Mouse (Mus musculus): ENCODE measurements around the gene Sin3a. TPM values are rescaled to one million over a fixed set of nuclear protein-coding genes. Genes with fewer than 3 reads are reported as not detected.

Sin3a gene
- polyA plus RNA-seq, 1 experiment from 2014 or later, result 62.9 TPM

DNA sequence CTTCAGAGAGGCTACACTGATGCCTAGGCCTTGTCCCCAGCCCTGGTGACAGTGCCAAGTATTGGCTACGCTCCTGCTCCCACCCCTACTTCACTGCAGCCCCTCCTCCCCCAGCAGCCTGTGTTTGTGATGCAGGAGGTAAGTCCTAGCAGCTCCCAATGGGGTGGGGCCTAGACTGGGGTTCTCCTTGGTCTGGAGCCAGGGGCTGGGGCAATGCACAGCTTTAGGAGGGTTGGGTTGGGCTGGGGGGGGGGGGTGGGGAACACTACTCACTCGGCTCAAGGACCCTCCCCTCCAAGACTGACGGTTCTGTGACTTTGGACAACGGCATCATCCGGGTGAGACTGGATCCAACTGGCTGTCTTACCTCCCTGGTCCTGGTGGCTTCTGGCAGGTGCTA, 67.7 kb downstream of the Sin3a start:
- Histone ChIP-seq H3K27ac (replicated peaks) (no peak overlapping the region), H3K36me3 (replicated peaks) (peaks cover 98% of the 10 kb centered on the region), H3K9me3 (no peaks in the 10 kb centered on the region), H3K27me3 (replicated peaks; ENCODE audit: low read depth, poor library complexity, severe bottlenecking) (no peaks in the 10 kb centered on the region), H3K4me1 (no peaks in the 10 kb centered on the region), H3K4me3 (no peak overlapping the region)
- no peak for DNase-seq (ENCODE audit: low spot score)
- 92% methylated on average over 5 of the region's 5 CpGs for WGBS

DNA sequence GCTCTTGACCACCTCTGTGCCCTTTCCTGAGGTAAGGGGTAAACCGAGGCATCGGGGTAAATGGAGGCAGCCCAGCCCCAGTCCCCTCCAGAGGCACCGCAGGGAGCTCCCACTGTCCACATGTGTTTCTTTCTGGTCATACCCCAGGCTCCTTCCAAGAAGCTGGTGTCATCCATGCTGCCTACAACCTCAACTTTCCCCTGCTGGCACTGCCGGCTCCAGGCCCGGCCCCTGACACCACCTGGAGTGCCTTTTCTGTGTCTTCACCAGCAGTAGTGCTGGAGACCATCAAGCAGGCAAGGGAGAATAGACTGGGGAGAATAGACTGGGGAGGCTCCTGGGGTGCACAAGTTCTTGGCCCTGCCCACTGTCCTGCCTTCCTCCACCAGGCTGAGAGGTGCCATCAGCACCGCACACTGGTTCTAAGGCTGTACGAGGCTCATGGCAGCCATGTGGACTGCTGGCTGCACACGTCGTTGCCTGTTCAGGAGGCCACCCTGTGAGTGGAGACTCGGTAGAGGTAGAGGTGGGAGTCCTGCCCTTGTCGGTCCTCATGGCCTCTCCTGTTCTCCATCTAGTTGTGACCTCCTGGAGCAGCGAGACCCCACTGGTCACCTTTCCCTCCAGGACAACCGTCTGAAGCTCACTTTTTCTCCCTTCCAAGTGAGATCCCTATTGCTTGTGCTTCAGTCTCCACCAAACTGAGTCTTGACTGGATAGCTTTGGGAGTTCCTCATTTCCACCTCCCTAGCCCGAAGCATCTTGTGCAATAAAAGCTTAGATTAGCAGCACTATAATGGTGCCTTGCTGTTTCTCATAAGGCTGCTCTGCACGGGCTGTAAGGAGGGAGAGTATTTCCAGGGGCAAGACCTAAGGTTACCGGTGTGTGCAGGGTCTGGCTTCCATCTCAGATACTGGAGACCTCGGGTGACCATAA, 69.8 kb downstream of the Sin3a start:
- WGBS, result 88% methylated on average over 17 of the region's 17 CpGs
- H3K4me3 ChIP-seq, result no peak overlapping the region
- H3K27ac ChIP-seq (replicated peaks), result no peak overlapping the region
- H3K36me3 ChIP-seq (replicated peaks), result peaks cover 77% of the 10 kb centered on the region
- no peak for DNase-seq (ENCODE audit: low spot score)
- no peaks in the 10 kb centered on the region for H3K9me3 ChIP-seq
- no peaks in the 10 kb centered on the region for H3K27me3 ChIP-seq (replicated peaks; ENCODE audit: low read depth, poor library complexity, severe bottlenecking)
- H3K4me1 ChIP-seq, result peaks cover 2% of the 10 kb centered on the region; the same call in 1 of the 2 replicates

DNA sequence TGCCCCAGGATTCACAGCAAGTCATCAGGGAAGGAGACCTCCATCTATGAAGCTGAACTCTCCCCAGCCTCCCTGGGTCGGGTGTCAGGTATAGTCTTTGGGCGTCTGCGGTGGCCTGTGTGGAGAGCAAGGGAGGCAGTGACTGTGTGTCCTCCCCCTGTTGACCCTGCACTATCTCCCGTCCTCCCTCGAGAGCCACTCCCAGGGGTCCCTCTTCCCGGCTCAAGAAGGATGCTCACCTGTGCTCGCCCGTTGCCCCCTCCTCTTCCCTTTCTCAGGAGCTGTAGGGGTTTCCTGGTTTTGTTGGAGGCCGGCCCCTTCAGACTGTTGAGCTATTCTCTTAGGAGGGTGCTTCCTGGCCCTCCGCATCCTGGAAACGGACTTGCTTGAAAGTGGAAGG, 71.4 kb downstream of the Sin3a start:
- no peak for DNase-seq (ENCODE audit: low spot score)
- Histone ChIP-seq H3K36me3 (replicated peaks) (peaks cover 62% of the 10 kb centered on the region), H3K4me3 (no peak overlapping the region), H3K27ac (replicated peaks) (no peak overlapping the region), H3K4me1 (peaks cover 13% of the 10 kb centered on the region), H3K9me3 (no peaks in the 10 kb centered on the region), H3K27me3 (replicated peaks; ENCODE audit: low read depth, poor library complexity, severe bottlenecking) (no peaks in the 10 kb centered on the region)
- 87% methylated on average over 11 of the region's 11 CpGs for WGBS

- no peaks in the 10 kb centered on the region for H3K9me3 ChIP-seq
- H3K4me3 ChIP-seq, result no peak overlapping the region
- H3K4me1 ChIP-seq, result peaks cover 21% of the 10 kb centered on the region
- H3K36me3 ChIP-seq (replicated peaks), result peaks cover 45% of the 10 kb centered on the region
- no peak overlapping the region for H3K27ac ChIP-seq (replicated peaks)
- no peak for DNase-seq (ENCODE audit: low spot score)
- no peaks in the 10 kb centered on the region for H3K27me3 ChIP-seq (replicated peaks; ENCODE audit: low read depth, poor library complexity, severe bottlenecking)
- 90% methylated on average over 8 of the region's 8 CpGs for WGBS
Observed at GRCm38 (mm10) chr9:57144830-57145229, 73.0 kb downstream of the Sin3a start.

GRCm38 (mm10) chr9:57146451-57147066, 74.7 kb downstream of the Sin3a start:
- WGBS, result 88% methylated on average over 17 of the region's 17 CpGs
- Histone ChIP-seq H3K27me3 (replicated peaks; ENCODE audit: low read depth, poor library complexity, severe bottlenecking) (no peaks in the 10 kb centered on the region), H3K4me1 (peaks cover 21% of the 10 kb centered on the region), H3K36me3 (replicated peaks) (peaks cover 28% of the 10 kb centered on the region), H3K9me3 (no peaks in the 10 kb centered on the region), H3K27ac (replicated peaks) (no peak overlapping the region), H3K4me3 (peak overlapping the region; percentile 66)
- no peak for DNase-seq (ENCODE audit: low spot score)

DNA sequence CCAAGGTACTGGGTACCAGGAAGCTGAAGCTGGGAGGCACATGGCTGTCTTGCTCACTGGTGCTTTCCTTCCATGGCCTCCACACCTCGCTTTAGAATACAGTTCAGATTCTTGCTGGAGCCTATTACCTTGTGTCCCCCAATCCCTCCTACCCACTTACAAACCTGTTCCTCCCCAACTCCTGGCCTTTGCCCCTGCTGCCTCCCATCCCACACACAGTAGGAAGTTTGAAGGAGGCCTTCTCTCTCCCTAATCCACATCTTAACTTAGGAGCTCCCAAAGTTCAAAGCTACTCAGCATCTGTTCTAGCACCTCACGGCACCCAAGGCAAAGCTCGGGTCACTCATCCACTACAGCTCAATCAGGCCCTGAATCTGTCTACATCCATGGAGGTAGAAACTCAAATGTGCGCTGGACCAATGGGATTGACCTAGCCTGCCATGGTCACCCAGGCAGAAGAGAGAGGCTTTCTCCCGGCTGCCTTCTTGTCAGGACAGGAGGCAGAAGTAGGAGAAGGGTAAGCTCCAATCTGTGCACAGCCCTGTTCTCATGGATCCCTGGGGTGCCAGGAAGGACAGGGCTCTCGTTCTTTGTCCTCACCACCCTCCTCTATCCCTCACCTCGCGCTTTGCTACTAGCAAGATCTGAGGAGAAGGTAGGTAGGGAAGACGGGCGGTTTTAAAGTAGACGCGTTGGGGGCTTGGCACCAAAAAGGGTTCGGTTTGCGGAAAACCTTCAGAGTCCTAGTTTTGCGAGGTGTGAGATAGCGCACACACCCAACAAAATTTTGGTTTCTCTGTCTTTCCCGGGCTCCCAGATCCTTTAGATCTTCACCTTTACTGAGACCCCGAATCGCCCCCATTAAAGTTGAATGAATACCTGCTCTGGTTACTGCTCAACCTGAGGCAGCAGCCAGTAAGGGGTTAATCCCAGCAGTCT, 75.6 kb downstream of the Sin3a start:
- Histone ChIP-seq H3K36me3 (replicated peaks) (peaks cover 19% of the 10 kb centered on the region), H3K9me3 (no peaks in the 10 kb centered on the region), H3K27me3 (replicated peaks; ENCODE audit: low read depth, poor library complexity, severe bottlenecking) (no peaks in the 10 kb centered on the region), H3K4me3 (peak overlapping the region; percentile 66), H3K4me1 (peaks cover 21% of the 10 kb centered on the region), H3K27ac (replicated peaks) (peak overlapping the region; percentile 89)
- 10% methylated on average over 19 of the region's 19 CpGs for WGBS
- DNase-seq (ENCODE audit: low spot score), result no peak

DNA sequence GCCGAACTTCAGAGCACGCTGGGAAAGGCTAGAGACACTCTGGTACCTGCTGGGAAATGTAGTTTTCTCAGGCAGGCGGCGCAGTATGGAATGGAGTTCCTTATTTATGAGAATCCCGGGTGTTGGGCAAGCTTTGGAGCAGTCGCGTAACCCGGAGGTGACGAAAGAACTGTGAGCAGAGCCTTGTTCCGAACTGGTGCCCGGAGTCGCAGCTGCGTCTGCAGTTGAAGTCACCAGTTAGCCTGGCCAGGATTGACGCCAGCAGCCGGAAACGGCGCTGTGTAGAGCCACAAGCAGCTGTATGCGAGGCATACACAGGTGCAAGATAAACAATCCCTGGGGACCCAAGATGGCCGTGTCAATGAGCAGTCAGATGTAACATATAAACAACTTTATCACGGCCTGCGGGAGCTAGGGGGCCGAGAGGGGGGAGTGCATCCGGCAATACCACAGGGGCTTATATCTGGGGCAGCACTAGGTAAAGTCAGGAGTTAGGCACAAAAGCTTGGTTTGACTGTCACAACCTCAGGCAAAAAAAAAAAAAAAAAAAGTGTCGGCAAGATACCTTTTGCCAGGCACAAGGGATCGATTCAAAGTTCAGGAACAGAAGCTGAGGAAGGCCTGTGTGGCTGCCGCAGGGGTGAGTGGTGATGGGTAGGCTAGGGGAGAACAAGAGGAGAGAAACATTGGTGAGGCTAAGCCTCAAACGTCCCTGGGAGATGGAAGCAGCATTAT, 76.5 kb downstream of the Sin3a start, which contains the start of gene Neil1:
TSS of gene Neil1 (minus strand) at position 162 of the 735 bp plus-strand sequence.
- Histone ChIP-seq H3K27ac (replicated peaks) (peak within 1 kb of the TSS; percentile 89), H3K36me3 (replicated peaks) (peaks cover 11% of the 10 kb centered on the region), H3K4me3 (peak within 1 kb of the TSS; percentile 66), H3K9me3 (no peaks in the 10 kb centered on the region), H3K27me3 (replicated peaks; ENCODE audit: low read depth, poor library complexity, severe bottlenecking) (no peaks in the 10 kb centered on the region), H3K4me1 (peaks cover 21% of the 10 kb centered on the region)
- peak; percentile 87 for DNase-seq (ENCODE audit: low spot score)
- WGBS, result 2% methylated on average over 27 of the region's 27 CpGs

GRCm38 (mm10) chr9:57149021-57149420, 77.2 kb downstream of the Sin3a start:
- H3K4me1 ChIP-seq, result peaks cover 21% of the 10 kb centered on the region
- peak overlapping the region; percentile 89; the same call in 1 of the 2 replicates for H3K27ac ChIP-seq (replicated peaks)
- peaks cover 4% of the 10 kb centered on the region; the same call in 1 of the 2 replicates for H3K36me3 ChIP-seq (replicated peaks)
- H3K27me3 ChIP-seq (replicated peaks; ENCODE audit: low read depth, poor library complexity, severe bottlenecking), result no peaks in the 10 kb centered on the region
- no peaks in the 10 kb centered on the region for H3K9me3 ChIP-seq
- DNase-seq (ENCODE audit: low spot score), result no peak
- H3K4me3 ChIP-seq, result peak overlapping the region; percentile 66
- 70% methylated on average over 6 of the region's 6 CpGs for whole genome bisulfite sequencing

GRCm38 (mm10) chr9:57150192-57150591, 78.4 kb downstream of the Sin3a start:
- H3K4me3 ChIP-seq, result no peak overlapping the region
- peaks cover 10% of the 10 kb centered on the region for H3K36me3 ChIP-seq (replicated peaks)
- peaks cover 21% of the 10 kb centered on the region for H3K4me1 ChIP-seq
- H3K9me3 ChIP-seq, result no peaks in the 10 kb centered on the region
- no peaks in the 10 kb centered on the region for H3K27me3 ChIP-seq (replicated peaks; ENCODE audit: low read depth, poor library complexity, severe bottlenecking)
- no peak overlapping the region for H3K27ac ChIP-seq (replicated peaks)
- DNase-seq (ENCODE audit: low spot score), result no peak
- WGBS, result 87% methylated on average over 5 of the region's 5 CpGs

- Histone ChIP-seq H3K9me3 (no peaks in the 10 kb centered on the region), H3K27ac (replicated peaks) (no peak overlapping the region), H3K27me3 (replicated peaks; ENCODE audit: low read depth, poor library complexity, severe bottlenecking) (no peaks in the 10 kb centered on the region), H3K4me1 (peaks cover 20% of the 10 kb centered on the region), H3K4me3 (no peak overlapping the region), H3K36me3 (replicated peaks) (peaks cover 19% of the 10 kb centered on the region)
- no peak for DNase-seq (ENCODE audit: low spot score)
- 51% methylated on average over 6 of the region's 6 CpGs for WGBS
Observed at GRCm38 (mm10) chr9:57152331-57152730, 80.5 kb downstream of the Sin3a start.

- H3K4me3 ChIP-seq, result no peak overlapping the region
- H3K27ac ChIP-seq (replicated peaks), result no peak overlapping the region
- 88% methylated on average over 7 of the region's 7 CpGs for WGBS
- peaks cover 19% of the 10 kb centered on the region for H3K4me1 ChIP-seq
- DNase-seq (ENCODE audit: low spot score), result no peak
- no peaks in the 10 kb centered on the region for H3K9me3 ChIP-seq
- peaks cover 19% of the 10 kb centered on the region for H3K36me3 ChIP-seq (replicated peaks)
- H3K27me3 ChIP-seq (replicated peaks; ENCODE audit: low read depth, poor library complexity, severe bottlenecking), result no peaks in the 10 kb centered on the region
Observed at GRCm38 (mm10) chr9:57156383-57156782, 84.5 kb downstream of the Sin3a start.

Data from embryonic facial prominence, embryonic 10.5 days (tissue).